Mouse (Mus musculus) gastrocnemius, postnatal 4 days (tissue): ENCODE data around the gene Tfap4. TPM values are rescaled to one million over a fixed set of nuclear protein-coding genes. Genes with fewer than 3 reads are reported as not detected.
A peak's percentile ranks its signal among the peaks of the same experiment; 100 is the strongest.

Source experiments
- DNase-seq, 2 experiments: peaks; one replicate each; pipeline ENCODE4 v3.0.0; 2021 to 2022; ENCODE audit warnings: low spot score in 2 of 2, mixed read lengths in 2 of 2
- total RNA-seq, 2 experiments: library from RNA; stranded (reverse); gene quantifications; 2 replicates each; pipeline ENCODE4 v1.2.3; 2021

The Tfap4 gene
- total RNA-seq, 2 experiments from 2014 or later = 10.5 to 11.6 TPM

DNA sequence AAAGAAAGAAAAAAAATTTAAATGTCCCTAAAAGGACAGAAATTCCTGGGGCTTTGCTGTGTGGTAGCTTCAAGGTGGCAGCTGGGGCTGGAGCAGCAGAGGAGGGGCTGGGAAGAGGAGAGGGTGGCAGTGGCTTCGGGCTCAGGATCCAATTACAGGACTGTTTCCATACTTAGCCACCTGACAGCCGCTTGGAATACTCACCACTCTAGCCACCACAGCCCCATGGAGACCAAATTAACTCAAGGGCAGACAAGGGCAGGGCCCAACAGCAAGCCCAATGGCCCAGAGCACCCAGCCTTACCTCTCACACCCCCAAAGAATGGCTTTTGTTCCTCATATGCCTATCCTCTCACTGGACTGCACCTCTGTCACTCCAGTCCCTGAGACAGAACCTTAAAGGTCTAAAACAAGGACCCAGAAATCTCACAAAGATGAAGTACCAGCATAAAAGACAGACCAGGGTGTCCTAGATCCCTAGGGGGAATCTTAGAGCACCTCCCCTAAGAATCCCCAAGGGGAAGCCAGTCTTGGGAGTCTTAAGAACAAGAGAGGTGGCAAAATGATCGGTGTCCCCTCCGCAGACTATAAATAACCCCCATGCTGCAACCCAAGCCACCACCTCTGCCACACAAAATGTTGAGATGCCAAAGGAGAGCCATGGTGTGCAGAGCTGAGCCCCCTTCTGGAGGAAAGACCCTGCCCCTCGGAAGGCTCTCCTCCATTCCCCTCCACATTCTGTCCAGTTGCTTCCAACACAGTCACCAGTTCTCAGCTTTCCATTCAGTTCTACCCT is 37.7 kb downstream of the Tfap4 start:
- DNase-seq = no peak

DNA sequence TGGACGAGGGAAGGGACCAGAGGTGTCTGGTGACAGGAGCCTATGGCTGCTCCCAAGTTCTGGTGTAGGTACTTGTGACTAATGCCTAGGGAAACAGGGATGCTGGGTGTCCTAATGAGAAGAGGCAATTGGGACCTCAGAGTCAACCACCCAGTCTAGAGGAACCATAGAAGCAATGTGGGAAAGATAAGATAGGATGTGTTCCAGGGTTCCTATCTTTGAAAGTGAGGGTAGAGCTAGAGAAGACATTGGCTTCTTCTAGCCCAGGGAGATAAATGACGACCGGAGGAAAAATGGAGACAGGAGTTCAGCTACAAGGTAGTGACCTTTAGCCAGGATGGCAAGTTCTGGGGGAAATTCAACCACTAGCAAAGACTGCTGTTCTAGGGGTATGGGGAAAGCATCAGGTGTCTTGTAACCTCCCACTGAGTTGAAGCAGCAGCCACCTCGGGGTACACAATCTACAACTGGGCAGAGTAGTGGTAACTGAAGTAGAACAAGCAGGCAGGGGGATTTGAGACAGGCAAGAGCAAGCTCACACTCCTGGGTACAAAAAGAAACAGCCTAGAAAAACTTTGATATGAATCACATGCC is 38.5 kb downstream of the Tfap4 start:
- DNase-seq = no peak

DNA sequence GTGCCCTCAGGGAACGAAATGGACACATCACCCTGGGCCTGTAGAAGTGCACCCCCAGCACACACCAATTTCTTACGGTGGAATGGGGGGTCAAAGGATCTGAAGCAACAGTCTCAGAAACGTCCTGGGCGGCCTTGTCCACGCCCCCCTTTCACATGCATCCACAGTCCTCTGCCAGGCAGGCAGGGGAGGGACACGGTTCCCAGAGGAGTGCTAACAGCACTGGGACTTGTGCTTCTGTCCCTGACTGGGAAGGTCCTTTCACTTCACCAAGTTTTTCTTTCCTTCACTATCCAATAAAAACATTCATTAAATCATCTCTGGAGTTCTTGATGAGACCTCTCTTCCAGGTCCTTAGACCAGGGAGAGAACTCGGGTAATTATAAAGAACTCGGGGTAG is 39.0 kb downstream of the Tfap4 start:
- no peak for DNase-seq

DNA sequence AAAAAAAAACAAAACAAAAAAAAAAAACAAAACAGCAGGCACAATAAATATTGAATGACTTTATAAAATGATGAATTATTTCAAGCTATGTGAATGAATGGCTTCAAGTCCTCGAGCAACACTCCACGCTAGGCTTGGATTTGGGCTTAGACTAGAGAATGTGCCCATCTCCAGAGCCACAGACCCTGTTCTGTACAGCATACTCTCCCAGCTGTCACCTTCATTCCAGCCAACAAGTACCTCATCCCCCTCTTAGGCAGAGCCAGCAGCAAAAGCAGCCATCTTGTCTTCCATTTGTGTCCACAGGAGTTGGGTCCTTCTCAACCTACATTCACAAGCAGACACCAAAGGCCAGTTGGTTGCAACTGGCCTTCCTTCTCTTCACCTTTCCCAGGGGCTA is 39.8 kb downstream of the Tfap4 start:
- no peak for DNase-seq

DNA sequence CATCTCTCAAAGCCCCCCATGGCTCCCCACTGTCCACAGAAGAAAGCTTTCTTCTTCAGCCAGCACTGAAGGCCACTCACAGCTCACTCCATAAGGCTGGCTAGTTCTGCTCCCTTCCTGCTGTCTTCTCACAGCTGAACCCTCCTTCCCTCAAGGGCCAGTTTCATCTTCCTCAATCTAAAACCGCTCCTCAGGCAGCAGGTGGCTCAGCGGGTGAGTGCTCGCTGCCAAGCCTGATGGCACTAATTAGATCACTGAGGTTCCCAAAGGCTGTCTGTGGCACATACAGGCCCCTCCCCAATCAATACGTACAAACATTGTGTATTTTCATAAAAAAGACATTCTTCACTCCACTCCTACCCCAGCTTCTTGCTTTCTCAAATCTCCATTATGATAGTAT is 40.5 kb downstream of the Tfap4 start:
- DNase-seq = no peak

DNA sequence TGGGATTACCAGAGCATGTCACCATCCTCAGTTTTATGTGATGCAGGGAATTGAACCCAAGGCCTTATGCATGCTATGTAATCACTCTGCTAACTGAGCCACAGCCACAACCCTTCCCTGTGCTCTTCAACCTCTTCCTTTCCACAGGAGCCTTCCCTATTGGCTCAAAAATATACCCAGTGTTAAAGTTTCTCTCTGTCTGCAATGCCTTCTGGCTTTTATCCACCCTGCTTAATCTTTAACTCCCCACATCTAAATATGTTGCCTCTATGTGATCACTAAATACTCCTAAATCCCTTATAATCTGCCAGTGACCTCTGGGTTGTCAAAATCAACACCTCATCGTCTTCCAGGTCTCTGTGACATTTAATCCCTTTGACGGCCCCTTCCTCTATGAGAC is 41.7 kb downstream of the Tfap4 start:
- DNase-seq = no peak

DNA sequence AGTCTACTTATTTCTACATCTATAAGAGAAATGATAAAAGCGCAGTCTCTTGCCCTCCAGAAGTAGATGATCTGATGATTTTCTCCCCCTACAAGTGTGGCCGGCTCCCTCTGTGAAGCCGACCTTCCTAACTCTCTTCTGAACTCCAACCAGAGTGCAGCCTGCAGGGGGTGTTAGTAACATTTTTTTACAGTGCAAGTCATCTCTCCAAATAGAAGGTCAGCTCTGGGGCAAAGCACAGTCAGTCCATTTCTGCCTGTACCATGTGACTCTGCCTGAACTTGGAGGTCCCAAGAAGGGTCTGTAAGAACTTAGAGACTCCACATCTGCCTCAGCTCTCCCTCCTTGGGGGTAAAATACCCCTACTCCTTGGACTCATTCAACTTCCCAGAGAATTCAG is 45.3 kb downstream of the Tfap4 start:
- DNase-seq = no peak

DNA sequence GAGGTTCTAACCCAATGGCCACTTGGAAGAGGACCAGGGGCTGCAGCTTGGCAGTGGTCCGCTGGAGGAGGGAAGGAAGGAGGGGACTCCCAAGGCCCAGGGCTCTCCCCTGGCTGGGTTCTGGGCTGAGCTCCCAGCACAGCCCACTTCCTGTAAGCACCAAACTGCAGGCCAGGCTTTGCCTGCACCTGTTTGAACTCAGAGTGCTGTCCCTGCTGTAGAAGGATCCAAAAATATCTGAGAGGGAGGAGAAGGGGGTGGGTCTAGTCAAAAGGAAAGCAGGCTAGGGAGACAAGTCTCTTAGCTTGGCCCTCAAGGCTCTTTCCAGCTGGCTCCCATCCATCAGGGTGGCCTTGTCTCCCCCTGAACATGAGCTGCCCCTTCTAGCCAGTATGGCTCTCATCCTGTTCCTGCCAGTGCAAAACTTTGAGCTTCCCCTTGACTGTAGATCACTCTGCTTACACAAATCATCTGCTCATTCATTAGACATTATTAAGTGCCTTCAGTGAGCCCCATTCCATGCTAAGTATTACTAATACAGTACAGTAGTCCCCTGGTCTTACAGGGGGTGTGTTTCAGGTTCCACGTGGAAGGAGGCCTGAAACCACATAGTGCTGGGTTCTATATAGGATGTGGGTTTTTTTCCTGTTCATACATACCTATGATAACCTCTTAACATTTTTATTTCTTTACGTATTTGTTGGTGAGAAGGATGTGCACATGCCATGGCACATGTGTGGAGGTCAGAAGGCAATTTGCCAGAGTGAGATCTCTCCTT is 46.8 kb downstream of the Tfap4 start:
- DNase-seq = peak; percentile 56 to 78

DNA sequence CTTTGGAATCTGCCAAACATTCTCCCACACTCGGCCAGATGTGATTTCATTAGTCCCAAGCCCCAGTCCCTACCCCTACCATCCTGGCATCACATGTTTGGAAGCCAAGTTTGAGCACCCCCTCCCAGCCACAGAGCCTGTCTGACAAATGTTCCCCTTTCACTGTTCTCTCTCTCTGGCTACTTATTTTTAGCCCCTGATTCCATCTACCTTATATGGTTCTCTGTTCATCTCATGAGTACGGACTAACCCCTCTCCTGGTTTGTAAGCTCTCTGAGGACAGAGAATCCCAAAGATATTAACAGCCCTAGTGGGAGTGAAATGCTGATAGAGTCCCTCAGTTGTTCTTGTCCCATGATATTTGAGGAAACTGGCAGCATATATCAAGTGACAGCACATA is 48.3 kb downstream of the Tfap4 start:
- no peak for DNase-seq

DNA sequence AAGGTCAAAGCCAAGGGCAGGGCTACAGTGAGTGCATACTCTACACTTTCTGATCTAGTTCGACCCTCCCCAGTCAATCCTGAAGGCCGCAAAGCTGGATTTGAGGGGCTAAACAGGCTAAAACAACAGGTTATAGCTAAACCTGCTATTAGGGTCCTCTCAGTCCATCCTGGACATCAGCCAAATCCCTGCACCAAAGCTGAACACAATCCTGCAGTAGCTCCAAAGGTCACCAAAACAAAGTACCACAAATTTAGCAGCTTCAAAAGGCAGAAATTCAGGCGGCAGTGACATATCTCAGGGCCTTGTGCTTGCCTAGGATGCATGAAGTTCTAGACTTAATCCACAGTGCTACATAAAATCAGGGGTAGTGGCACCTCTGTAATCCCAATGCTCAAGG is 53.5 kb downstream of the Tfap4 start:
- DNase-seq = no peak

DNA sequence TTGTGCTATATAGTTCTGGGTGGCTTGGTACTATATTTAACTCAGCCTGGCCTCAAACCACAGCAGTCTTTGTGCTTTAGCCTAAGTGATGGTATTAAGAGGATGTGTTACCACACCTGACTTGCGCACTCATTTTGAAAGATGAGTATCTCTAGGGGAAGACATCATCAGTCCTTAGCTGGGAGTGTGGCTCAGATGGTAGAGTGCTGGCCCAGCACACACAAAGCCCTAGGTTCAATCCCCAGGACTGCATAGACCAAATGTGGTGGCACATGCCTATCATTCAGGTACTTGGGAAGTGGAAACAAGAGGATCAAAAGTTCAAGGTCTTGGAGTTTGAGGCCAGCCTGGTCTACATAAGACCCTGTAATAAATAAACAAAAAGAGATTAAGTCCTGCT is 56.2 kb downstream of the Tfap4 start:
- DNase-seq = no peak

DNA sequence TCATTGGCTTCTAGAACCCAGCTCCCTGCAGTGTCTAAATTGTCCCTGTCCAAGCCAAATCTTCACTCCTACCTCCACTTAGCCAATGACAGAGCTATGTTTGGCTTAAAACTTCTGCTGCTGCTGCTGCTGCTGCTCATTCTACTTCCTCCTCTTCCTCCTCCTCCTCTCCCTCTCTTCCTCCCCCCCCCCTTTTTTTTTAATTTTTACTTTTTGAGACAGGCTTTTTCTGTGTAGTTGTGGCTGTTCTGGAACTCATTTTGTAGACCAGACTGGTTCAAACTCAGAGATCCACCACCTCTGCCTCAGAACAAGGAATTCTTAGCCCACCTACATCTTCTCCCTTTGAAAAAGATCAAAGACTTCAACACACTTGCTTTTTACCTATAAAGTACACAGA is 57.1 kb downstream of the Tfap4 start:
- no peak for DNase-seq

DNA sequence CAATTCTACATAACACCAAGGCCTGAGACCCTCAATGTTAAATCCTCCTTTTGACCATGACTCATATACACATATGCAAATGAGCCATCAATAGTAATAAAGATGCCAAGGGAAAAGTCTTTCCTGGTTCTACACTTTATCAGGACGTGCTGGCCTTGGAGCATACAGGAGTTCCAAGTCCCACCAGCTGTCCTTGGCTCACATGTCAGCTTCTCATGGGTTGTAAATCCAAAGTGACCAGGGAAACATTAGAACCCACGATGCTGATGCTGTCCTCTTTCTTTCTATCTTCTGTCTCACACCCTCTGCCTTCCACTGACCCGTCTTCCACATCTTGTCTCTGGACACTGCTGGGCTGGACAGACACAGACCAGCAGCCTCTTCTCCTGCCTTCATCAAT is 58.0 kb downstream of the Tfap4 start:
- DNase-seq = no peak

DNA sequence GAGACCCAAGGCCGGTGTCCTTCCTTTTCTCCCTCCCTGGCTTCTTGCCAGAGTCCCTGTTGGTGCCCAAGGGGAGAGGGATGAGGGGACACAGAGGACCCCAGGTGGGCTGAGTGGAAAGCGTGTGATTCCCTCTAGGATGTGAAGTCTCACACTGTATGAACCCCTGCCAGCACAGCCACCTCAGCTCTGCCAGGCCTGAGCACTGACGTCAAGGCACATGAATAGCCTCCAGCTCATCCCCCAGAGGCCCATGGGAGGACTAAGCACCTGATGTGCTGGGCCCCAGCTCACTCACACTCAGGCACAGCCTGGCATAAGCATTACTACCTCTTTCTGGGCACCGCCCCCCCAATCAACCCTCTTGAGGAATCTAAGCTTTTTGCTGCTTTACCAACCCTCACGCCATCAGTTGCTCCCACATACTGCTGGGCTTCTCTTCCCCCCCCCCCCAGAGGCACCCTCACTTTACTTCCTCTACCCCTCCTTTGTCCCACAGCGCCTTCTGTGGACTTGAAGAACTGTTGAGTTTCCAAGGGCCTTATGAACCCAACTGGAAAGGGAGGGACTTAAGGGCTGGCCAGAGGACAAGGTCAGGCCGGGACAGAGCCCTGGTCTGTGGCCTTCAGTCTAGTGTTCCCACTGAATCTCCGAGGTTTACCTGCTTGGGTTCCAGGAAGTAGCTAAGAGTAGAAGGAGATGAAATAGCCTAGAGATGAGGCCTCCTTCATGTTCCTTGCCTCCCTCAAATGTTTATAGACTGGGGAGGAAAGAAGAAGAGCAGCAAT is 58.9 kb downstream of the Tfap4 start:
- peak in 1 of 2 experiments; percentile 26 for DNase-seq

DNA sequence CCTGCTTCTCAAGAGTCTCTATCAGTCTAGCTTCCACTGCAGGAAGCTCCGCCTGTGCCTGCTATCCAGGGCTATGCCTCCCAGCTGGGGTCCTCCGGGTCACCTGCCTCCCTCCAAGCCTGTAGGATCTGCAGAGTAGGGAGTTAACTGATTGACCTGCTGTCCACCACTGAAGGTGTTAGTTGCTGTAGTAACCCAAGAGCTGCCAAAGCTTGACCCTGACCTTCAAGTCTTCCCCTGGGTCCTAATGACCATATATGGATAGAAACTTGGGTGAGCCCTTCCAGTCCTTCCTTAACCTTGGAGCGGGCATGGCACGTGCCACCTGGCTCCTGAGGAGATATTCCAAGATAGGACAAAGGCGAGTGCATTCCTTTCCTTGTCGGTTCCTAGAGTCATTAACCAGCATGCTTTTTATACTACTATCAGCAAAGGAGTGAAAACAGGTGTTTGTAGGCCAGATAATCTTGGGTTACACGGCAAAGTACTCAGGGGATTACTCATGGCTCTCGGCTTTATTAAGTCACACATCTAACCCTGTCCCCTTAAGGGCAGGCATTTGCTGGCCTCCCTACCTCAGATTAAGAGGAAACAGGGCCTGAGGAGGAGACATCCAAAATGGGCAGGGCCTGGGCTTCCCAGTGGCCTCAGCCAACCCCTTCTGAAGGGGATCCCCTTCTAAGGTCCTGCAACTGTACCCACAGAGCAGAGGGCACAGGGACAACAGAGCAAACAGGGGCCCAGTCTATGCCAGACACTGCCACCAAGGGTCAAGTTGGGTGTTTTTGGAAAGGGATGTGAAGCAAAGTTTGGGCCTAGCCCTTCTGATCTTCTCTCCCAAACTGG is 61.7 kb downstream of the Tfap4 start:
- DNase-seq = no peak

DNA sequence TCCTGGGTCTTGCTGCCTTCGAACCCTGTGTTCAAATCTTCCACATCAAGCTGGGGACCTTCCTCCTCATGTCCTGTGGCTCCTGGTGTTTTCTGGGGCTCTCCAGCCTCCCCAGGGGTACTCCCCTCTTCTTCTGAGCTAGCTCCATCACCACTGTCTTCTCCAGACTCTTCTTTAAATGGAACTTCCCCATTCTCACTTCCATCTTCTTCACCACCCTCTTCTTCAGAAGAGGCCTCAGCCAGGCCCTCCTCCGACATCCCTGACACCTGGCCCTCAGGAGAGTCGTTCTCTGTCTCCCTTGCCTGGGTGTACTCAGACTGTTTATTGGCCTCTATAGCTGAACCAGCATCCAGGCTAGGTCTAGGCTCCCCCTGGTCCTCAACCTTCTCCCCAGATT is 63.2 kb downstream of the Tfap4 start:
- DNase-seq = no peak

DNA sequence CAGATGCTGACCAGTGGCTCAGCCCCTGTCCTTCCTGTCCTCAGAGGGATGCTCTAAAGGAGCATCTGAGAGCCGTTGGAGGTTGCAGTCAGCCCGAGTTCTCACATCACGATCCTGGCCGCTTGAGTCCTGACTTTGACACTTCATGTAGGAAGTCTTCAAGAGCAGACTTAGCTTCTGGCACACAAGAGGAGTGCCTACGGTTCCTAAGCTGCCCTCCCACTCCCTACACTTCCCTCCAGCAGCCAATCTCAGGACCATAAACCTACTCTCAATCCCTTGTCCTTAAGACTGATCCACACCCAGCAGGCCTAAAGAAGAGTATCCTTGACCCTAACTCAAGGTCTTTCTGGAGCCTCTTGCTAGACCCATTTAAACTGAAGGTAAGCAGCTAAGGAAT is 63.8 kb downstream of the Tfap4 start:
- no peak for DNase-seq
